Mouse (Mus musculus) bone marrow macrophage, adult 2 months (primary cell): ENCODE measurements around the gene Cyfip1.

ENCODE experiments used
- CTCF ChIP-seq: IDR thresholded peaks from 2 replicates; pipeline ENCODE4 v1.5.1; 2012; ENCODE audit warnings: low read depth, mild to moderate bottlenecking, low read length, moderate library complexity
- POLR2A ChIP-seq: IDR thresholded peaks from 2 replicates; pipeline ENCODE4 v1.6.1; 2012; ENCODE audit warnings: mild to moderate bottlenecking, low read depth, low read length, borderline replicate concordance

GRCm38 (mm10) chr7:55841977-55842503 lies 495 bp downstream of the Cyfip1 start:
- TF ChIP-seq CTCF (no peak), POLR2A (no peak)
